Mouse (Mus musculus) urinary bladder, postnatal 14 days (tissue): ENCODE measurements around the gene Clcn3.

Experiments
- DNase-seq: peaks from one replicate; pipeline ENCODE4 v3.0.0; 2021; ENCODE audit warnings: low spot score

Clcn3 gene

GRCm38 (mm10) chr8:60951757-60952156, 31.3 kb downstream of the Clcn3 start:
- DNase-seq = no peak

- DNase-seq = no peak
Measured at GRCm38 (mm10) chr8:60951271-60951670, 31.8 kb downstream of the Clcn3 start.

GRCm38 (mm10) chr8:60949859-60950258, 33.2 kb downstream of the Clcn3 start:
- DNase-seq = no peak

- no peak for DNase-seq
Measured at GRCm38 (mm10) chr8:60947503-60947902, 35.6 kb downstream of the Clcn3 start.

- no peak for DNase-seq
Measured at GRCm38 (mm10) chr8:60942867-60943266, 40.2 kb downstream of the Clcn3 start.

GRCm38 (mm10) chr8:60938717-60939424, 44.2 kb downstream of the Clcn3 start:
- DNase-seq = no peak

- DNase-seq = no peak
Measured at GRCm38 (mm10) chr8:60933617-60934016, 49.5 kb downstream of the Clcn3 start.

- DNase-seq = no peak
Measured at GRCm38 (mm10) chr8:60920176-60920575, 62.9 kb downstream of the Clcn3 start.

- DNase-seq = no peak
Measured at GRCm38 (mm10) chr8:60919069-60919468, 64.0 kb downstream of the Clcn3 start.

GRCm38 (mm10) chr8:60912554-60912953, 70.5 kb downstream of the Clcn3 start:
- DNase-seq = no peak

- DNase-seq = no peak
Measured at GRCm38 (mm10) chr8:60912081-60912480, 71.0 kb downstream of the Clcn3 start.

GRCm38 (mm10) chr8:60900147-60900546, 83.0 kb downstream of the Clcn3 start:
- DNase-seq = peak; percentile 12

GRCm38 (mm10) chr8:60895878-60896277, 87.2 kb downstream of the Clcn3 start:
- no peak for DNase-seq

GRCm38 (mm10) chr8:60891757-60892156, 91.3 kb downstream of the Clcn3 start:
- DNase-seq = no peak

- no peak for DNase-seq
Measured at GRCm38 (mm10) chr8:60890520-60890874, 92.6 kb downstream of the Clcn3 start.

GRCm38 (mm10) chr8:60889843-60890519, 93.1 kb downstream of the Clcn3 start, which contains the start of gene Hpf1:
TSS of gene Hpf1 (plus strand) at chr8:60890418.
- DNase-seq = peak; percentile 96

GRCm38 (mm10) chr8:60889131-60889842, 93.8 kb downstream of the Clcn3 start:
- DNase-seq = no peak

- DNase-seq = no peak
Measured at GRCm38 (mm10) chr8:60886736-60887135, 96.4 kb downstream of the Clcn3 start.

- no peak for DNase-seq
Measured at GRCm38 (mm10) chr8:60883419-60884137, 99.5 kb downstream of the Clcn3 start.

- DNase-seq = no peak
Measured at GRCm38 (mm10) chr8:60878617-60879016, 104.5 kb downstream of the Clcn3 start.

- no peak for DNase-seq
Measured at GRCm38 (mm10) chr8:60870231-60871193, 112.6 kb downstream of the Clcn3 start.
